Mouse (Mus musculus) CH12.LX (cell line): ENCODE results near the gene Ssbp2.

Source experiments
- CHD2 ChIP-seq: IDR thresholded peaks from 2 replicates; pipeline ENCODE4 v1.6.1; 2011; ENCODE audit warnings: low read length, improper control_type of control experiment
- CTCF ChIP-seq, 2 experiments: IDR thresholded peaks in 1 of 2; conservative IDR thresholded peaks in 1 of 2; 2 replicates each; pipeline ENCODE4 v1.5.1; 2011 to 2012; ENCODE audit warnings: low read depth in 2 of 2, low read length in 2 of 2, improper control_type of control experiment in 1 of 2, inconsistent platforms in 1 of 2, mild to moderate bottlenecking in 1 of 2, moderate library complexity in 1 of 2
- EP300 ChIP-seq: IDR thresholded peaks from 2 replicates; pipeline ENCODE4 v1.6.1; 2011; ENCODE audit warnings: low read length, improper control_type of control experiment
- HCFC1 ChIP-seq: IDR thresholded peaks from 2 replicates; pipeline ENCODE4 v1.6.1; 2012; ENCODE audit warnings: low read depth, mild to moderate bottlenecking, inconsistent platforms, low read length, improper control_type of control experiment
- JUND ChIP-seq: conservative IDR thresholded peaks from 2 replicates; pipeline ENCODE4 v1.6.1; 2011; ENCODE audit warnings: low read depth, low read length, improper control_type of control experiment
- MAX ChIP-seq: IDR thresholded peaks from 2 replicates; pipeline ENCODE4 v1.6.1; 2011; ENCODE audit warnings: low read length, improper control_type of control experiment
- MAZ ChIP-seq: IDR thresholded peaks from 2 replicates; pipeline ENCODE4 v1.6.1; 2012; ENCODE audit warnings: low read depth, mild to moderate bottlenecking, inconsistent platforms, low read length, improper control_type of control experiment, moderate library complexity
- MEF2A ChIP-seq: IDR thresholded peaks from 2 replicates; pipeline ENCODE4 v1.6.1; 2014; ENCODE audit warnings: low read depth, mild to moderate bottlenecking, inconsistent platforms, low read length, improper control_type of control experiment, borderline replicate concordance
- SMC3 ChIP-seq: IDR thresholded peaks from 2 replicates; pipeline ENCODE4 v1.6.1; 2011; ENCODE audit warnings: low read depth, low read length, improper control_type of control experiment
- TBP ChIP-seq: conservative IDR thresholded peaks from 2 replicates; pipeline ENCODE4 v1.6.1; 2011; ENCODE audit warnings: low read depth, low read length, improper control_type of control experiment
- USF1 ChIP-seq: IDR thresholded peaks from 2 replicates; pipeline ENCODE4 v1.6.1; 2014; ENCODE audit warnings: low read depth, mild to moderate bottlenecking, inconsistent platforms, low read length, improper control_type of control experiment
- ZC3H11A ChIP-seq: IDR thresholded peaks from 2 replicates; pipeline ENCODE4 v1.6.1; 2012; ENCODE audit warnings: low read depth, mild to moderate bottlenecking, inconsistent platforms, low read length, improper control_type of control experiment
- ZKSCAN1 ChIP-seq: IDR thresholded peaks from 2 replicates; pipeline ENCODE4 v1.6.1; 2012; ENCODE audit warnings: low read depth, inconsistent platforms, low read length, improper control_type of control experiment, borderline replicate concordance
- ZMIZ1 ChIP-seq: IDR thresholded peaks from 2 replicates; pipeline ENCODE4 v1.6.1; 2012; ENCODE audit warnings: low read depth, mild to moderate bottlenecking, inconsistent platforms, low read length, improper control_type of control experiment

GRCm38 (mm10) chr13:91611909-91612308 is 151.8 kb downstream of the Ssbp2 start:
- TF ChIP-seq EP300 = no peak
- TF ChIP-seq SMC3 = no peak
- TF ChIP-seq ZMIZ1 = no peak
- TF ChIP-seq CTCF (conservative IDR thresholded peaks at IDR 0.05 in 1 of 2, IDR thresholded peaks at IDR 0.05 in 1 of 2; ENCODE audit: low read depth in 2 of 2, low read length in 2 of 2) = no peak
- no peak for TF ChIP-seq TBP
- TF ChIP-seq MAZ = no peak
- no peak for TF ChIP-seq ZKSCAN1
- TF ChIP-seq MAX = no peak
- TF ChIP-seq USF1 = no peak
- no peak for TF ChIP-seq HCFC1
- TF ChIP-seq CHD2 = no peak
- TF ChIP-seq JUND = no peak
- TF ChIP-seq ZC3H11A = no peak
- no peak for TF ChIP-seq MEF2A
